Mouse (Mus musculus): ENCODE results near the gene Esrra. TPM values are rescaled to one million over a fixed set of nuclear protein-coding genes. Genes with fewer than 3 reads are reported as not detected.

Esrra gene
- polyA plus RNA-seq, 1 experiment, result 59.2 TPM

- peak; percentile 62; the same call in 1 of the 2 replicates for TF ChIP-seq POLR2A (IDR thresholded peaks at IDR 0.05; ENCODE audit: extremely low read depth, insufficient read depth, low read length)
- TF ChIP-seq CTCF (IDR thresholded peaks at IDR 0.05; ENCODE audit: extremely low read depth, insufficient read depth, low read length), result no peak
- Histone ChIP-seq H3K4me1 (ENCODE audit: control insufficient read depth, insufficient read depth, low read length) (no peaks in the 10 kb centered on the region), H3K4me3 (ENCODE audit: insufficient read depth, low read length) (peak within 1 kb of the TSS; percentile 96), H3K27ac (ENCODE audit: insufficient read depth, low read length) (peak within 1 kb of the TSS; percentile 90)
Observed at GRCm38 (mm10) chr19:6942249-6942691, 20.7 kb upstream of the Esrra start, which contains the start of gene Gpr137. Gene Gpr137, minus strand, starts transcription at chr19:6942480.

- Histone ChIP-seq H3K4me1 (ENCODE audit: control insufficient read depth, insufficient read depth, low read length) (no peaks in the 10 kb centered on the region), H3K27ac (ENCODE audit: insufficient read depth, low read length) (peak within 1 kb of the TSS; percentile 90), H3K4me3 (ENCODE audit: insufficient read depth, low read length) (peak within 1 kb of the TSS; percentile 96)
- peak; percentile 43; the same call in 1 of the 2 replicates for TF ChIP-seq POLR2A (IDR thresholded peaks at IDR 0.05; ENCODE audit: extremely low read depth, insufficient read depth, low read length)
- TF ChIP-seq CTCF (IDR thresholded peaks at IDR 0.05; ENCODE audit: extremely low read depth, insufficient read depth, low read length), result no peak
Observed at GRCm38 (mm10) chr19:6941372-6942248, 20.0 kb upstream of the Esrra start, which contains the start of gene Bad. Gene Bad, plus strand, starts transcription at chr19:6941861.

DNA sequence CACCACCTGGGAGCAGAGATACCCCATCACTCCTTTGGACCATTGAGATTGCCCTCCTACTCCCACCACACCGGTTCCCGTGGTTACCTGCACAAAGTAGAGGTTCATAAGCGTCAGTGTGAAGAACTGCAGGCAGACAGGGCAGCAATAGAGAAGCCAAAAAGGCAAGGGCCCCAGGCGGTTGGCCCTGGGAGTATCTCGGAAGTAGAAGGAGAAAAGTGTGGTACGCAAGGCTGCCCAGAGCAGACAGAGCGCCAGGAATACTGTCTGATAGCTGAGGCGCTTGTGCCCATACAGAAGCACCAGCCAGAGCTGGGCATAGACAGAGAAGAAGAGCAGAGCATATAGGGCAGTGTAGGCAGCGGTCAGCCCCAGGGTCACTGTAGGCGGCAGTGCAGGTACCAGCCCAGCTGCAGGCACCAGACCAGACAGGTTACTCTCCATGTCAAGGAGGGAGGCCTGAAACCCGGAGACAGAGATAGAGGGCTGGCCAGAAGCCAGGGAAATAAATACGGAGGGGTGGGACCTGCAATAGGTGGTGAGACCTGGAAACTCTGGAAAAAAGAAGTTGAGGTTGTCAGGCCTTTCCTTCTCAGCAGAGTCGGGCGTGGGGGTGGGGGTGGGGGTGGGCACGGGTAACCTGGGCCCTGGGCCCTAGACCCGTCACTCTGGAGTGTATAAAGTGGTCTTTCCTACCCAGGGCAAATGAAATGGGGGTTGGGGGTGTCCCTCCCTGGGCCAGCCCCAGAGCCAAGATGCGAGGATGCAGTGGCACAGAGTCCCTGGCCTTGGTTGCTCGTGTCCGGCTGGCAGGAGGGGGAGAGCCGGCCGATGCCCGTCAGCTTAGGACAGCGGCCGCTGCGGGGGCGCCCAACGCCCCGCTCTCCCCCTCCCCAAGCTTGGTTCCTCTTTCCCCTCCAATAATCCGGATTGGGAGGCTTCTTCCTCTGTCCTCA lies 19.1 kb upstream of the Esrra start:
- Histone ChIP-seq H3K27ac (ENCODE audit: insufficient read depth, low read length) (peak overlapping the region; percentile 47), H3K4me3 (ENCODE audit: insufficient read depth, low read length) (peak overlapping the region; percentile 96), H3K4me1 (ENCODE audit: control insufficient read depth, insufficient read depth, low read length) (no peaks in the 10 kb centered on the region)
- TF ChIP-seq CTCF (IDR thresholded peaks at IDR 0.05; ENCODE audit: extremely low read depth, insufficient read depth, low read length) (no peak), POLR2A (IDR thresholded peaks at IDR 0.05; ENCODE audit: extremely low read depth, insufficient read depth, low read length) (0 out of 2 replicates have a peak, but pooled peaks have one; percentile 5)

DNA sequence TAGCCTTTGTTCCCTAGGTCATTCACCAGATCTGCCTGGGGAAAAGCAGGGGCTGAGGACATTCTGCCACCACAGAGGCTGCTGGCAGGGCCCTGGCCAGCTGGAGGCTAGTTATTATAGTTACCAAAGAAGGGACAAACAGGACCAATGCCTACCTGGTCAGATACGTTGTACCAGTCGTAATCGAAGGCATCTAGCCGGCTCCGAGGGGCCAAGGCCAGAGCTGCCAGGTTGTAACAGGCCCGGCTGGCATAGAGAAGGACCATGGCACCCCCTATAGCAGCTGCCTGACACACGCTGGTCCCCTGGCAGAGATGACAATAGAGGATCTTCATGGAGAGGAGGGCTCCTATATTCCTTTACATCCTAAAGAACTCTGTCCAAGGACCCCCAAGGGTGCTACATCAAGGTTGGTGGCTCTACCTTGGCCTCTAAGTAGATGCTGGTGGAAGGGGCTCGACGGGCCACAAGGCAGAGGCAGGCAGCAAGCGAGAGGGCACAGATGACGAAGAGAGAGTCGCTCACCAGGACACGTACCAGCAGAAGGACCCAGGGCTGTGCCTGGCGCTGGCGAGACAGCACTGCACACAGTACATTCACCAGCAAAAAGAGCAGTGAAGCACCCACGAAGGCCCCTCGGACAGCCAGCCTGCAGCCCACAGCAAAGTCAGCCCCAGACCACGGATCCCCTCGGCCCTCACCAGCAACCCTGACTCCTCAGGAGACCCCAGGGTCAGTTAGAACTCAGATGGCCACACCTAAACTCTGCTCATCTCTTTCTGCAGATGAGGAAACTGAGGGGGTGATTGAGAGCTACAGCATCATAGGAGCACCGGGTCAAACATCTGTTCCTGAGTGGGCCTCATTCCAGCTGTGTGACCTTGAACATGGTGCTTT lies 17.7 kb upstream of the Esrra start:
- Histone ChIP-seq H3K4me3 (ENCODE audit: insufficient read depth, low read length) (peak overlapping the region; percentile 96), H3K4me1 (ENCODE audit: control insufficient read depth, insufficient read depth, low read length) (no peaks in the 10 kb centered on the region), H3K27ac (ENCODE audit: insufficient read depth, low read length) (no peak overlapping the region)
- TF ChIP-seq CTCF (IDR thresholded peaks at IDR 0.05; ENCODE audit: extremely low read depth, insufficient read depth, low read length), result no peak
- TF ChIP-seq POLR2A (IDR thresholded peaks at IDR 0.05; ENCODE audit: extremely low read depth, insufficient read depth, low read length), result no peak

- Histone ChIP-seq H3K27ac (ENCODE audit: insufficient read depth, low read length) (no peak overlapping the region), H3K4me1 (ENCODE audit: control insufficient read depth, insufficient read depth, low read length) (no peaks in the 10 kb centered on the region)
Observed at GRCm38 (mm10) chr19:6937541-6938465, 16.2 kb upstream of the Esrra start.

DNA sequence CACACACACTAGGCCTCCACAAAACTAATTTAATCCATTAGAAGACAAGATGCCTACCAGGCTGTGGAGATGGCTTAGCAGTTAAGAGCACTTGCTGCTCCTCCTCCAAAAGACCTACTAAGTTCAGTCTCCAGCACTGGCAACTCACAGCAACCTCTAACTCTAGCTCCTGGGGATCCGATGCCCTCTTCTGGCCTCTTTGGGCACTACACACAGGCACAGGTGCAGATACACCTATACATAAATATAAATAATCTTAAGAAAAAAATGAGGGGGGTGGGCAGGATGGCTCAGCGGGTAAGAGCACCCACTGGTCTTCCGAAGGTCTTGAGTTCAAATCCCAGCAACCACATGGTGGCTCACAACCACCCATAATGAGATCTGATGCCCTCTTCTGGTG lies 14.7 kb upstream of the Esrra start:
- Histone ChIP-seq H3K27ac (ENCODE audit: insufficient read depth, low read length) (no peak overlapping the region), H3K4me3 (ENCODE audit: insufficient read depth, low read length) (no peak overlapping the region), H3K4me1 (ENCODE audit: control insufficient read depth, insufficient read depth, low read length) (no peaks in the 10 kb centered on the region)
- TF ChIP-seq POLR2A (IDR thresholded peaks at IDR 0.05; ENCODE audit: extremely low read depth, insufficient read depth, low read length) (no peak), CTCF (IDR thresholded peaks at IDR 0.05; ENCODE audit: extremely low read depth, insufficient read depth, low read length) (peak; percentile 4; the same call in 1 of the 2 replicates)

More at GRCm38 (mm10) chr19:6937541-6938465, 16.2 kb upstream of the Esrra start:
- TF ChIP-seq POLR2A (IDR thresholded peaks at IDR 0.05; ENCODE audit: extremely low read depth, insufficient read depth, low read length), result no peak
- no peak for TF ChIP-seq CTCF (IDR thresholded peaks at IDR 0.05; ENCODE audit: extremely low read depth, insufficient read depth, low read length)
- no peak overlapping the region for H3K4me3 ChIP-seq (ENCODE audit: insufficient read depth, low read length)

GRCm38 (mm10) chr19:6934195-6934977 lies 12.8 kb upstream of the Esrra start, which contains the start of gene Kcnk4:
Gene Kcnk4, minus strand, starts transcription at chr19:6934515.
- no peaks in the 10 kb centered on the region for H3K4me1 ChIP-seq (ENCODE audit: control insufficient read depth, insufficient read depth, low read length)
- peak within 1 kb of the TSS; percentile 38 for H3K4me3 ChIP-seq (ENCODE audit: insufficient read depth, low read length)
- peak within 1 kb of the TSS; percentile 33 for H3K27ac ChIP-seq (ENCODE audit: insufficient read depth, low read length)
- TF ChIP-seq POLR2A (IDR thresholded peaks at IDR 0.05; ENCODE audit: extremely low read depth, insufficient read depth, low read length) (no peak), CTCF (IDR thresholded peaks at IDR 0.05; ENCODE audit: extremely low read depth, insufficient read depth, low read length) (no peak)
